Mouse (Mus musculus): ENCODE measurements around the gene Dnajb2. TPM values are rescaled to one million over a fixed set of nuclear protein-coding genes. Genes with fewer than 3 reads are reported as not detected.

Gene Dnajb2
- polyA plus RNA-seq, 1 experiment from 2014 or later = 14.4 TPM

- no peak overlapping the region for H3K27ac ChIP-seq (ENCODE audit: low read depth, low read length)
- ATAC-seq (ENCODE audit: low FRiP score, low TSS enrichment) = no peak
- H3K4me1 ChIP-seq (ENCODE audit: control insufficient read depth, insufficient read depth, low read length) = no peaks in the 10 kb centered on the region
- H3K9me3 ChIP-seq (ENCODE audit: control insufficient read depth, low read length) = no peaks in the 10 kb centered on the region
- H3K36me3 ChIP-seq (ENCODE audit: control insufficient read depth, insufficient read depth, low read length) = no peaks in the 10 kb centered on the region
- H3K27me3 ChIP-seq (ENCODE audit: control insufficient read depth, insufficient read depth, low read length) = peaks cover 14% of the 10 kb centered on the region; the same call in 1 of the 2 replicates
- no peak overlapping the region for H3K4me3 ChIP-seq (ENCODE audit: low read length)
- no peak overlapping the region for H3K4me2 ChIP-seq (replicated peaks; ENCODE audit: low read depth, low read length)
- 4% methylated on average over 23 of the region's 23 CpGs for WGBS
- H3K9ac ChIP-seq (ENCODE audit: low read depth, low read length) = no peak overlapping the region
These were observed 41.3 kb downstream of the Dnajb2 start for GRCm38 (mm10) chr1:75277195-75278188.

GRCm38 (mm10) chr1:75278228-75278627 is 42.0 kb downstream of the Dnajb2 start, which contains the start of gene Resp18:
Gene Resp18, minus strand, starts transcription at chr1:75278415.
- no peak within 1 kb of the TSS for H3K4me2 ChIP-seq (replicated peaks; ENCODE audit: low read depth, low read length)
- no peak for ATAC-seq (ENCODE audit: low FRiP score, low TSS enrichment)
- peaks cover 12% of the 10 kb centered on the region; the same call in 1 of the 2 replicates for H3K27me3 ChIP-seq (ENCODE audit: control insufficient read depth, insufficient read depth, low read length)
- WGBS = 4% methylated on average over 13 of the region's 13 CpGs
- H3K4me1 ChIP-seq (ENCODE audit: control insufficient read depth, insufficient read depth, low read length) = no peaks in the 10 kb centered on the region
- H3K36me3 ChIP-seq (ENCODE audit: control insufficient read depth, insufficient read depth, low read length) = no peaks in the 10 kb centered on the region
- H3K27ac ChIP-seq (ENCODE audit: low read depth, low read length) = no peak within 1 kb of the TSS
- H3K9me3 ChIP-seq (ENCODE audit: control insufficient read depth, low read length) = no peaks in the 10 kb centered on the region
- no peak within 1 kb of the TSS for H3K4me3 ChIP-seq (ENCODE audit: low read length)
- no peak within 1 kb of the TSS for H3K9ac ChIP-seq (ENCODE audit: low read depth, low read length)

- no peak overlapping the region for H3K27ac ChIP-seq (ENCODE audit: low read depth, low read length)
- no peak overlapping the region for H3K4me2 ChIP-seq (replicated peaks; ENCODE audit: low read depth, low read length)
- H3K4me1 ChIP-seq (ENCODE audit: control insufficient read depth, insufficient read depth, low read length) = no peaks in the 10 kb centered on the region
- peaks cover 6% of the 10 kb centered on the region; the same call in 1 of the 2 replicates for H3K27me3 ChIP-seq (ENCODE audit: control insufficient read depth, insufficient read depth, low read length)
- H3K9me3 ChIP-seq (ENCODE audit: control insufficient read depth, low read length) = no peaks in the 10 kb centered on the region
- no peak overlapping the region for H3K9ac ChIP-seq (ENCODE audit: low read depth, low read length)
- WGBS = 82% methylated on average over 5 of the region's 5 CpGs
- ATAC-seq (ENCODE audit: low FRiP score, low TSS enrichment) = no peak
- H3K36me3 ChIP-seq (ENCODE audit: control insufficient read depth, insufficient read depth, low read length) = no peaks in the 10 kb centered on the region
- no peak overlapping the region for H3K4me3 ChIP-seq (ENCODE audit: low read length)
These were observed 46.8 kb downstream of the Dnajb2 start for GRCm38 (mm10) chr1:75283017-75283416.

GRCm38 (mm10) chr1:75284911-75285310 is 48.7 kb downstream of the Dnajb2 start:
- WGBS = 87% methylated on average over 7 of the region's 7 CpGs
- Histone ChIP-seq H3K27me3 (ENCODE audit: control insufficient read depth, insufficient read depth, low read length) (no peaks in the 10 kb centered on the region), H3K9ac (ENCODE audit: low read depth, low read length) (no peak overlapping the region), H3K27ac (ENCODE audit: low read depth, low read length) (no peak overlapping the region), H3K4me2 (replicated peaks; ENCODE audit: low read depth, low read length) (no peak overlapping the region), H3K36me3 (ENCODE audit: control insufficient read depth, insufficient read depth, low read length) (no peaks in the 10 kb centered on the region), H3K9me3 (ENCODE audit: control insufficient read depth, low read length) (no peaks in the 10 kb centered on the region), H3K4me1 (ENCODE audit: control insufficient read depth, insufficient read depth, low read length) (0 out of 2 replicates have a peak, but pooled peaks cover 3% of the 10 kb centered on the region), H3K4me3 (ENCODE audit: low read length) (no peak overlapping the region)
- ATAC-seq (ENCODE audit: low FRiP score, low TSS enrichment) = no peak

GRCm38 (mm10) chr1:75289376-75289775 is 53.2 kb downstream of the Dnajb2 start:
- ATAC-seq (ENCODE audit: low FRiP score, low TSS enrichment) = no peak
- H3K27ac ChIP-seq (ENCODE audit: low read depth, low read length) = no peak overlapping the region
- no peak overlapping the region for H3K9ac ChIP-seq (ENCODE audit: low read depth, low read length)
- no peaks in the 10 kb centered on the region for H3K36me3 ChIP-seq (ENCODE audit: control insufficient read depth, insufficient read depth, low read length)
- H3K27me3 ChIP-seq (ENCODE audit: control insufficient read depth, insufficient read depth, low read length) = no peaks in the 10 kb centered on the region
- H3K9me3 ChIP-seq (ENCODE audit: control insufficient read depth, low read length) = no peaks in the 10 kb centered on the region
- 9% methylated on average over 7 of the region's 7 CpGs for WGBS
- no peak overlapping the region for H3K4me3 ChIP-seq (ENCODE audit: low read length)
- peaks cover 15% of the 10 kb centered on the region; the same call in 1 of the 2 replicates for H3K4me1 ChIP-seq (ENCODE audit: control insufficient read depth, insufficient read depth, low read length)
- no peak overlapping the region for H3K4me2 ChIP-seq (replicated peaks; ENCODE audit: low read depth, low read length)

GRCm38 (mm10) chr1:75289888-75290431 is 53.8 kb downstream of the Dnajb2 start:
- no peak for ATAC-seq (ENCODE audit: low FRiP score, low TSS enrichment)
- Histone ChIP-seq H3K4me1 (ENCODE audit: control insufficient read depth, insufficient read depth, low read length) (peaks cover 15% of the 10 kb centered on the region; the same call in 1 of the 2 replicates), H3K36me3 (ENCODE audit: control insufficient read depth, insufficient read depth, low read length) (no peaks in the 10 kb centered on the region), H3K4me3 (ENCODE audit: low read length) (no peak overlapping the region), H3K27me3 (ENCODE audit: control insufficient read depth, insufficient read depth, low read length) (no peaks in the 10 kb centered on the region), H3K9me3 (ENCODE audit: control insufficient read depth, low read length) (no peaks in the 10 kb centered on the region), H3K4me2 (replicated peaks; ENCODE audit: low read depth, low read length) (no peak overlapping the region), H3K9ac (ENCODE audit: low read depth, low read length) (no peak overlapping the region), H3K27ac (ENCODE audit: low read depth, low read length) (no peak overlapping the region)
- WGBS = 59% methylated on average over 8 of the region's 8 CpGs

- H3K4me2 ChIP-seq (replicated peaks; ENCODE audit: low read depth, low read length) = no peak overlapping the region
- no peaks in the 10 kb centered on the region for H3K27me3 ChIP-seq (ENCODE audit: control insufficient read depth, insufficient read depth, low read length)
- ATAC-seq (ENCODE audit: low FRiP score, low TSS enrichment) = no peak
- H3K9me3 ChIP-seq (ENCODE audit: control insufficient read depth, low read length) = no peaks in the 10 kb centered on the region
- no peak overlapping the region for H3K27ac ChIP-seq (ENCODE audit: low read depth, low read length)
- no peak overlapping the region for H3K4me3 ChIP-seq (ENCODE audit: low read length)
- no peak overlapping the region for H3K9ac ChIP-seq (ENCODE audit: low read depth, low read length)
- no peaks in the 10 kb centered on the region for H3K36me3 ChIP-seq (ENCODE audit: control insufficient read depth, insufficient read depth, low read length)
- peaks cover 15% of the 10 kb centered on the region; the same call in 1 of the 2 replicates for H3K4me1 ChIP-seq (ENCODE audit: control insufficient read depth, insufficient read depth, low read length)
These were observed 54.4 kb downstream of the Dnajb2 start for GRCm38 (mm10) chr1:75290582-75290981.

- Histone ChIP-seq H3K9ac (ENCODE audit: low read depth, low read length) (no peak overlapping the region), H3K9me3 (ENCODE audit: control insufficient read depth, low read length) (no peaks in the 10 kb centered on the region), H3K4me1 (ENCODE audit: control insufficient read depth, insufficient read depth, low read length) (peaks cover 15% of the 10 kb centered on the region; the same call in 1 of the 2 replicates), H3K36me3 (ENCODE audit: control insufficient read depth, insufficient read depth, low read length) (no peaks in the 10 kb centered on the region), H3K4me3 (ENCODE audit: low read length) (no peak overlapping the region), H3K4me2 (replicated peaks; ENCODE audit: low read depth, low read length) (no peak overlapping the region), H3K27me3 (ENCODE audit: control insufficient read depth, insufficient read depth, low read length) (no peaks in the 10 kb centered on the region), H3K27ac (ENCODE audit: low read depth, low read length) (no peak overlapping the region)
- no peak for ATAC-seq (ENCODE audit: low FRiP score, low TSS enrichment)
- 84% methylated on average over 8 of the region's 8 CpGs for WGBS
These were observed 55.1 kb downstream of the Dnajb2 start for GRCm38 (mm10) chr1:75291321-75291720.
